ENCODE assay signal across 18 mouse cellular contexts in the genomic region with DNA sequence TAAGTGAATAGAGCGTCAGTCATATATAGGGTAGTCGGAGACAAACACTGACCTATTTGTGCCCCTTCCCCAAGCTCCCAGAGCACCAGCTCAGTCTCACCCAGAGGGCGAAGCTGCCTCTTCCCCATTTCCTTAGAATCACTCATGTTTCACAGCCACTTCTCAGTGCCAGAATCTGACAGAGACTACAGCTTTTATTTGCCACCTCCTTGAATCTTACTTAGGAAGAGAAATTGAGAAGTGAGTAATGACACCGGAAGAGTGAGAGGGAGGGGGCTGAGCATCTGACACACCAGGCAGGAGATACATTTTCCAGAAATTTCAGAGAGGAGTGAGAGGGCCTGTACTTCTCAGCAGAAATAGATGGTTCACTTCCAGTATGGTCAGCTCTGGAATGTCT. TPM values are rescaled to one million over a fixed set of nuclear protein-coding genes. Genes with fewer than 3 reads are reported as not detected.
"Had no signal": no experiment of that assay in that cellular context is flagged by ENCODE, and none has a peak within 500 bp of the region (broad histone marks: within the 10 kb centered on the region; RNA-seq: fewer than 3 reads in every experiment).

A gene (minus strand): TSS at position 224 of the 400 bp plus-strand sequence.

- H3K27ac ChIP-seq: kidney, postnatal 0 days; limb, embryonic 13.5 days; liver, embryonic 14.5 days; midbrain, embryonic 10.5 days; neural tube, embryonic 12.5 days; stomach, postnatal 0 days had no signal

- H3K9ac ChIP-seq: limb, embryonic 13.5 days; liver, embryonic 14.5 days; neural tube, embryonic 12.5 days had no signal

- H3K27me3 ChIP-seq: limb, embryonic 13.5 days; neural tube, embryonic 12.5 days had no signal

- H3K4me3 ChIP-seq: limb, embryonic 13.5 days; midbrain, embryonic 10.5 days; neural tube, embryonic 12.5 days had no signal

- H3K4me1 ChIP-seq: limb, embryonic 13.5 days; midbrain, embryonic 10.5 days; neural tube, embryonic 12.5 days had no signal

- H3K36me3 ChIP-seq: limb, embryonic 13.5 days; midbrain, embryonic 10.5 days; neural tube, embryonic 12.5 days had no signal

- H3K4me2 ChIP-seq: limb, embryonic 13.5 days; neural tube, embryonic 12.5 days had no signal

- DNase-seq: kidney, adult 11 months; kidney, adult 9 months; kidney, postnatal 36 days; left cerebral cortex, postnatal 4 days; lung, adult 18-20 months; midbrain, embryonic 14.5 days; retina, postnatal 1 day; right cerebral cortex, postnatal 14 days; thymus, adult 18-20 months; thymus, postnatal 14 days had no signal

RNA-seq across cellular contexts. Expression of the gene that starts here (rescaled TPM):
- total RNA-seq: layer of hippocampus, postnatal 10 days; left cerebral cortex, postnatal 10 days; left cerebral cortex, postnatal 4 days had no signal
- polyA plus RNA-seq: midbrain, embryonic 10.5 days; midbrain, embryonic 14.5 days; neural tube, embryonic 12.5 days had no signal
